Mouse (Mus musculus): ENCODE measurements around the gene Atxn7l3.

DNA sequence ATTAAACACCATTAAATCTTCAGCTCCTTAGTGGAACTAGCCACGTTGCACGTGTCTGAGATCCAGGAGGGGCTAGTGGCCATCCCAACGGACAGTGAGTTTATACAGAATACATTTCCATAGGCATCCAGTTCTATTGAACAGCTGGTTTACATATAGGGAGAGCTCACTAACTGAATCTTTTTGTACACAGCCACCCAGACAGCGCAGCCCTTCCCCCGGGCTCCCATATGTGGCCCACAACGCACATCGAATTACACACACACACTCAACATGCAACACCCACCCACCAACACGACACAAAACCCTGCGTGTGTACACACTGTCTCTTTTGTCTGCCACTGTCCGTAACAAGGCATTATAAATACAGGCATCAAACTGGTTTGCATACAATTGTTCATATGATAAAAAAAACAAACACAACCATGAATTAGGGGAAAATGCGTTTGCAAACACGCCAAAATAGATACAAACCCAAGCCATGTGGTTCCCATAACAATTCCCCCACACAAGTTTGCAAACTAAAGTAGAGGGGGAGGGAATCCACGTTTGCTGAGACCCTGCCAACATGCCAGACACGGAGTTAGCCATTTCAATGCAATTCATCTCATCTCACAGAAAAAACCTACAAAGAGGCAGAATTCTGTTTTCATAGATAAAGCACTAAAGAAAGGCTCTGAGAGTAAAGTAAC, 50.7 kb downstream of the Atxn7l3 start:
- TF ChIP-seq POLR2A (IDR thresholded peaks at IDR 0.05; ENCODE audit: insufficient read depth, low read depth, low read length) (no peak), CTCF (IDR thresholded peaks at IDR 0.05) (no peak), EP300 (IDR thresholded peaks at IDR 0.05; ENCODE audit: insufficient read depth, low read depth, low read length) (no peak)

Measured in heart, adult 2 months (tissue).